Mouse (Mus musculus) bone marrow, adult 2 months (tissue): ENCODE measurements around the gene Sfi1.
"Not testable (repeated sequence)": the region's sequence is repeated elsewhere in the genome, so short reads cannot be mapped to it uniquely, and the experiment has no call there.

Experiments
- CTCF ChIP-seq: fragments of 200-500 bp; IDR thresholded peaks from 2 replicates; pipeline ENCODE4 v1.5.1; 2011; ENCODE audit warnings: low read length, control low read depth; ENCODE audit not compliant: control insufficient read depth, insufficient read depth
- POLR2A ChIP-seq: fragments of 200-500 bp; IDR thresholded peaks from 2 replicates; pipeline ENCODE4 v1.6.1; 2011; ENCODE audit warnings: low read depth, mild to moderate bottlenecking, control low read depth, low read length, borderline replicate concordance; ENCODE audit not compliant: control insufficient read depth

DNA sequence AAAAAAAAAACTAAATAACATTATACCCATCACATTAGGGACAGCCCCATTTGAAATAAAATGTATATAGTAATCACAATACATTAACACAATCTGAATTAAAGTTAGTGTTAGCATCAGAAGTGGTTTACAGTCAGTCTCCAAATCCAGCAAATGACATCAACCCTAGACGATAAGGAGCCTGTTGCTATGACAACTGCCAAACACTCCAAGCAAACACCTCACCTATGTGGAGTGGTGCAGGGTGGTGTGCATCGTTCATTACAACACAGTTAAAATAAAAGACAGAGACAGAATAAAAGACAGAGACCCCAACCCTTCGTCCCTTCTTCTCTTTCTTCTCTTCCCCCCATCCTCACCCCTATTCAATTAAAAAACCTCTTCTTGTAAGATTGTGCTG is 29.6 kb downstream of the Sfi1 start:
- TF ChIP-seq CTCF, POLR2A: not testable (repeated sequence)
